Mouse (Mus musculus) left cerebral cortex, postnatal 10 days (tissue): ENCODE data around the gene Slc26a3. TPM values are rescaled to one million over a fixed set of nuclear protein-coding genes. Genes with fewer than 3 reads are reported as not detected.

ENCODE experiments used
- DNase-seq, 2 experiments: peaks; one replicate each; pipeline ENCODE4 v3.0.0; 2021 to 2022; ENCODE audit warnings: low spot score in 2 of 2, mixed read lengths in 1 of 2; ENCODE audit errors: extremely low spot score in 1 of 2
- intact Hi-C: fragments of 180-260 bp; cut with DNase I; formaldehyde crosslinking; loops from one replicate; pipeline ENCODE4 v1.15.1; 2025
- total RNA-seq, 2 experiments: library from RNA; stranded (reverse); gene quantifications; 2 replicates each; pipeline ENCODE4 v1.2.3; 2021

The Slc26a3 gene
- total RNA-seq: under 1 TPM; 0.11 to 0.20 TPM

- intact Hi-C loops: no loop called here
- DNase-seq: no peak
Measured at GRCm38 (mm10) chr12:31390571-31390970, at the start of gene Slc26a3. Slc26a3 (plus strand) TSS chr12:31390871.

- no peak for DNase-seq
- intact Hi-C loops: no loop called here
Measured at GRCm38 (mm10) chr12:31350191-31350943, 40.3 kb upstream of the Slc26a3 start.

GRCm38 (mm10) chr12:31350944-31351928 lies 39.4 kb upstream of the Slc26a3 start, which contains the start of gene Dld:
Dld (minus strand) TSS chr12:31351453.
- peak; percentile 95 to 98 for DNase-seq
- intact Hi-C loops: no loop called here

- intact Hi-C loops: no loop called here
- no peak for DNase-seq
Measured at GRCm38 (mm10) chr12:31366428-31366827, 24.2 kb upstream of the Slc26a3 start.

- no peak for DNase-seq
- intact Hi-C loops: no loop called here
Measured at GRCm38 (mm10) chr12:31367721-31368120, 22.9 kb upstream of the Slc26a3 start.

- no peak for DNase-seq
- intact Hi-C loops: no loop called here
Measured at GRCm38 (mm10) chr12:31369118-31369517, 21.6 kb upstream of the Slc26a3 start.

- intact Hi-C loops: loop anchor here (10.0 kb wide), 3 partner anchors 125 to 565 kb away; partner anchors contain the start of genes Bcap29 and Cbll1
- DNase-seq: no peak
Measured at GRCm38 (mm10) chr12:31369656-31370055, 21.0 kb upstream of the Slc26a3 start.

GRCm38 (mm10) chr12:31374603-31375282 lies 15.9 kb upstream of the Slc26a3 start:
- intact Hi-C loops: loop anchor here (10.0 kb wide), 3 partner anchors 120 to 560 kb away; partner anchors contain the start of genes Bcap29 and Cbll1
- DNase-seq: peak; percentile 74 to 77

- no peak for DNase-seq
- intact Hi-C loops: loop anchor here (10.0 kb wide), 3 partner anchors 120 to 560 kb away; partner anchors contain the start of genes Bcap29 and Cbll1
Measured at GRCm38 (mm10) chr12:31375283-31375615, 15.4 kb upstream of the Slc26a3 start.

GRCm38 (mm10) chr12:31376326-31376950 lies 14.2 kb upstream of the Slc26a3 start:
- intact Hi-C loops: loop anchor here (10.0 kb wide), 3 partner anchors 118 to 558 kb away; partner anchors contain the start of genes Bcap29 and Cbll1

GRCm38 (mm10) chr12:31377241-31377640 lies 13.4 kb upstream of the Slc26a3 start:
- intact Hi-C loops: loop anchor here (10.0 kb wide), 3 partner anchors 118 to 558 kb away; partner anchors contain the start of genes Bcap29 and Cbll1
- no peak for DNase-seq

More at GRCm38 (mm10) chr12:31376326-31376950, 14.2 kb upstream of the Slc26a3 start:
- DNase-seq: peak in 1 of 2 experiments; percentile 26

GRCm38 (mm10) chr12:31380878-31381277 lies 9.8 kb upstream of the Slc26a3 start:
- DNase-seq: peak; percentile 8 to 45

GRCm38 (mm10) chr12:31382451-31382850 lies 8.2 kb upstream of the Slc26a3 start:
- no peak for DNase-seq
- intact Hi-C loops: no loop called here

More at GRCm38 (mm10) chr12:31380878-31381277, 9.8 kb upstream of the Slc26a3 start:
- intact Hi-C loops: no loop called here

GRCm38 (mm10) chr12:31387303-31387702 lies 3.4 kb upstream of the Slc26a3 start:
- DNase-seq: no peak
- intact Hi-C loops: no loop called here

GRCm38 (mm10) chr12:31391696-31392095 lies 1.0 kb downstream of the Slc26a3 start:
- DNase-seq: no peak
- intact Hi-C loops: no loop called here

- DNase-seq: no peak
- intact Hi-C loops: no loop called here
Measured at GRCm38 (mm10) chr12:31395895-31396294, 5.2 kb downstream of the Slc26a3 start.

GRCm38 (mm10) chr12:31397709-31398108 lies 7.0 kb downstream of the Slc26a3 start:
- no peak for DNase-seq
- intact Hi-C loops: no loop called here

GRCm38 (mm10) chr12:31400821-31401220 lies 10.2 kb downstream of the Slc26a3 start:
- intact Hi-C loops: no loop called here
- no peak for DNase-seq
